In genomic region chr11:36452436-36452835, GRCm38 (mm10) we compare ENCODE assay signal across 20 mouse cellular contexts.
DNase-seq lines count a peak whose midpoint lies in the region; ATAC-seq and TF ChIP-seq lines count a peak whose summit lies in the region.
"Had no signal": no experiment of that assay in that cellular context is flagged by ENCODE, and none has a peak within 500 bp of the region (broad histone marks: within the 10 kb centered on the region; RNA-seq: fewer than 3 reads in every experiment).

No protein-coding gene starts in this region.

- TF ChIP-seq CTCF in cerebellum, adult 2 months (IDR thresholded peaks at IDR 0.05; ENCODE audit: borderline replicate concordance, insufficient read depth, low read depth, low read length), result no peak
- TF ChIP-seq CTCF in lung, postnatal 0 days (IDR thresholded peaks at IDR 0.05), result no peak

- DNase-seq in cerebellum, adult 2 months, result no peak
- no peak for DNase-seq in cerebellum, postnatal 14 days
- DNase-seq in hindbrain, embryonic 11.5 days (ENCODE audit: low spot score), result no peak
- no peak for DNase-seq in midbrain, embryonic 14.5 days
- DNase-seq in midbrain, embryonic 10.5 days (ENCODE audit: low spot score), result no peak
- DNase-seq in lung, postnatal 0 days (ENCODE audit: low spot score), result peak; percentile 45
- no peak for DNase-seq in adrenal gland, postnatal 14 days
- DNase-seq: cerebellum, postnatal 36 days; gastrocnemius, postnatal 36 days; heart, postnatal 36 days; left cerebral cortex, postnatal 4 days; thymus, adult 18-20 months had no signal

- 0 out of 2 replicates have a peak overlapping the region, but pooled peaks have one; percentile 13 for H3K27ac ChIP-seq in cerebellum, adult 2 months (ENCODE audit: insufficient read depth, low read length)
- H3K27ac ChIP-seq in hindbrain, embryonic 13.5 days, result no peak overlapping the region
- no peak overlapping the region for H3K27ac ChIP-seq in hindbrain, embryonic 11.5 days (ENCODE audit: low read depth, low read length)
- H3K27ac ChIP-seq in midbrain, embryonic 14.5 days (replicated peaks; ENCODE audit: low read depth, low read length), result no peak overlapping the region
- H3K27ac ChIP-seq in midbrain, embryonic 10.5 days (replicated peaks), result no peak overlapping the region
- H3K27ac ChIP-seq in lung, postnatal 0 days (ENCODE audit: low read length), result no peak overlapping the region
- H3K27ac ChIP-seq: kidney, embryonic 15.5 days; liver, embryonic 12.5 days; neural tube, embryonic 12.5 days had no signal

- peak; percentile 52; the same call in 1 of the 2 replicates for ATAC-seq in hindbrain, embryonic 13.5 days (ENCODE audit: low FRiP score)
- no peak for ATAC-seq in hindbrain, embryonic 11.5 days (ENCODE audit: low FRiP score)
- ATAC-seq in midbrain, embryonic 14.5 days (ENCODE audit: low FRiP score, low TSS enrichment), result 0 out of 2 replicates have a peak, but pooled peaks have one; percentile 34
- ATAC-seq in lung, postnatal 0 days, result peak; percentile 60
- ATAC-seq: CD4-positive, CD25-positive, alpha-beta regulatory T cell, adult 4 months; intestine, embryonic 16.5 days; liver, embryonic 12.5 days had no signal

- H3K4me1 ChIP-seq in cerebellum, adult 2 months (ENCODE audit: control insufficient read depth, insufficient read depth, low read length), result peaks cover 2% of the 10 kb centered on the region; the same call in 1 of the 2 replicates
- peaks cover 16% of the 10 kb centered on the region for H3K4me1 ChIP-seq in hindbrain, embryonic 13.5 days (replicated peaks)
- H3K4me1 ChIP-seq in hindbrain, embryonic 11.5 days (replicated peaks; ENCODE audit: control insufficient read depth, insufficient read depth, low read length), result no peaks in the 10 kb centered on the region
- no peaks in the 10 kb centered on the region for H3K4me1 ChIP-seq in midbrain, embryonic 14.5 days (ENCODE audit: control insufficient read depth, insufficient read depth, low read length)
- H3K4me1 ChIP-seq in midbrain, embryonic 10.5 days, result no peaks in the 10 kb centered on the region
- no peaks in the 10 kb centered on the region for H3K4me1 ChIP-seq in lung, postnatal 0 days (ENCODE audit: insufficient read depth, low read depth, low read length)
- H3K4me1 ChIP-seq: kidney, embryonic 15.5 days; liver, embryonic 12.5 days; neural tube, embryonic 12.5 days had no signal

- TF ChIP-seq POLR2A in cerebellum, adult 2 months (IDR thresholded peaks at IDR 0.05; ENCODE audit: borderline replicate concordance, insufficient read depth, low read length), result no peak

- no peak overlapping the region for H3K4me2 ChIP-seq in hindbrain, embryonic 13.5 days
- H3K4me2 ChIP-seq in hindbrain, embryonic 11.5 days (replicated peaks; ENCODE audit: low read depth, low read length), result no peak overlapping the region
- no peak overlapping the region for H3K4me2 ChIP-seq in midbrain, embryonic 14.5 days (ENCODE audit: low read length)
- H3K4me2 ChIP-seq in lung, postnatal 0 days (replicated peaks; ENCODE audit: low read depth, low read length), result no peak overlapping the region
- H3K4me2 ChIP-seq: heart, embryonic 11.5 days; kidney, embryonic 15.5 days; liver, embryonic 12.5 days; neural tube, embryonic 12.5 days had no signal

- 72% methylated on average over 9 of the region's 9 CpGs for WGBS in cerebellum, adult 2 months
- WGBS in hindbrain, embryonic 13.5 days, result 82% methylated on average over 9 of the region's 9 CpGs
- 84% methylated on average over 9 of the region's 9 CpGs for WGBS in hindbrain, embryonic 11.5 days
- WGBS in midbrain, embryonic 14.5 days, result 81% methylated on average over 9 of the region's 9 CpGs
- 86% methylated on average over 9 of the region's 9 CpGs for WGBS in midbrain, embryonic 10.5 days
- 48% methylated on average over 9 of the region's 9 CpGs for WGBS in lung, postnatal 0 days

- no peaks in the 10 kb centered on the region for H3K36me3 ChIP-seq in hindbrain, embryonic 13.5 days
- no peaks in the 10 kb centered on the region for H3K36me3 ChIP-seq in hindbrain, embryonic 11.5 days (ENCODE audit: control insufficient read depth, insufficient read depth, low read length)
- H3K36me3 ChIP-seq in midbrain, embryonic 14.5 days (ENCODE audit: control insufficient read depth, insufficient read depth, low read length), result no peaks in the 10 kb centered on the region
- H3K36me3 ChIP-seq in midbrain, embryonic 10.5 days, result no peaks in the 10 kb centered on the region
- H3K36me3 ChIP-seq in lung, postnatal 0 days (ENCODE audit: insufficient read depth, low read length), result no peaks in the 10 kb centered on the region
- H3K36me3 ChIP-seq: G1E; kidney, embryonic 15.5 days; liver, embryonic 12.5 days; neural tube, embryonic 12.5 days had no signal

- H3K27me3 ChIP-seq in cerebellum, adult 2 months (ENCODE audit: control insufficient read depth, insufficient read depth, low read length), result no peaks in the 10 kb centered on the region
- no peaks in the 10 kb centered on the region for H3K27me3 ChIP-seq in hindbrain, embryonic 13.5 days
- H3K27me3 ChIP-seq in hindbrain, embryonic 11.5 days (ENCODE audit: control insufficient read depth, insufficient read depth, low read length), result no peaks in the 10 kb centered on the region
- no peaks in the 10 kb centered on the region for H3K27me3 ChIP-seq in midbrain, embryonic 14.5 days (ENCODE audit: control insufficient read depth, insufficient read depth, low read length)
- no peaks in the 10 kb centered on the region for H3K27me3 ChIP-seq in midbrain, embryonic 10.5 days (ENCODE audit: low read depth, poor library complexity, severe bottlenecking)
- H3K27me3 ChIP-seq in lung, postnatal 0 days (replicated peaks; ENCODE audit: insufficient read depth, low read length), result no peaks in the 10 kb centered on the region
- H3K27me3 ChIP-seq: kidney, embryonic 15.5 days; liver, embryonic 12.5 days; neural tube, embryonic 12.5 days had no signal

- H3K9me3 ChIP-seq in hindbrain, embryonic 13.5 days, result no peaks in the 10 kb centered on the region
- H3K9me3 ChIP-seq in hindbrain, embryonic 11.5 days (ENCODE audit: control insufficient read depth, low read length), result no peaks in the 10 kb centered on the region
- H3K9me3 ChIP-seq in midbrain, embryonic 14.5 days (ENCODE audit: control insufficient read depth, low read length), result no peaks in the 10 kb centered on the region
- no peaks in the 10 kb centered on the region for H3K9me3 ChIP-seq in midbrain, embryonic 10.5 days (replicated peaks)
- no peaks in the 10 kb centered on the region for H3K9me3 ChIP-seq in lung, postnatal 0 days (ENCODE audit: low read length)
- H3K9me3 ChIP-seq: kidney, embryonic 15.5 days; liver, embryonic 12.5 days; neural tube, embryonic 12.5 days had no signal

- no peak overlapping the region for H3K9ac ChIP-seq in hindbrain, embryonic 13.5 days
- no peak overlapping the region for H3K9ac ChIP-seq in hindbrain, embryonic 11.5 days (ENCODE audit: low read depth, low read length)
- no peak overlapping the region for H3K9ac ChIP-seq in midbrain, embryonic 14.5 days (replicated peaks; ENCODE audit: low read length)
- no peak overlapping the region for H3K9ac ChIP-seq in lung, postnatal 0 days (replicated peaks; ENCODE audit: low read depth)
- H3K9ac ChIP-seq: kidney, embryonic 15.5 days; liver, embryonic 12.5 days; neural tube, embryonic 12.5 days had no signal

- TF ChIP-seq EP300 in lung, postnatal 0 days (IDR thresholded peaks at IDR 0.05), result no peak

- no peak overlapping the region for H3K4me3 ChIP-seq in cerebellum, adult 2 months (replicated peaks; ENCODE audit: insufficient read depth, low read depth, low read length)
- no peak overlapping the region for H3K4me3 ChIP-seq in hindbrain, embryonic 13.5 days
- no peak overlapping the region for H3K4me3 ChIP-seq in hindbrain, embryonic 11.5 days (ENCODE audit: low read depth, low read length)
- no peak overlapping the region for H3K4me3 ChIP-seq in midbrain, embryonic 14.5 days (replicated peaks; ENCODE audit: low read depth, low read length)
- H3K4me3 ChIP-seq in midbrain, embryonic 10.5 days, result no peak overlapping the region
- H3K4me3 ChIP-seq in lung, postnatal 0 days (ENCODE audit: low read depth, low read length), result no peak overlapping the region
- H3K4me3 ChIP-seq: kidney, embryonic 15.5 days; liver, embryonic 12.5 days; neural tube, embryonic 12.5 days had no signal
